Mouse (Mus musculus): ENCODE measurements around the gene Scly. TPM values are rescaled to one million over a fixed set of nuclear protein-coding genes. Genes with fewer than 3 reads are reported as not detected.

Gene Scly
- polyA plus RNA-seq, 1 experiment from 2014 or later: 18.2 TPM

- H3K4me3 ChIP-seq (replicated peaks; ENCODE audit: low read length): peak within 1 kb of the TSS; percentile 56
- peak within 1 kb of the TSS; percentile 78 for H3K9ac ChIP-seq (ENCODE audit: low read length)
- WGBS: 1% methylated on average over 65 of the region's 68 CpGs
- H3K27me3 ChIP-seq (ENCODE audit: control insufficient read depth, insufficient read depth, low read length): no peaks in the 10 kb centered on the region
- H3K27ac ChIP-seq (ENCODE audit: low read length): peak within 1 kb of the TSS; percentile 60
- peak; percentile 75 for ATAC-seq (ENCODE audit: insufficient read depth, low FRiP score)
- H3K36me3 ChIP-seq (ENCODE audit: control insufficient read depth, insufficient read depth, low read length): 0 out of 2 replicates have a peak, but pooled peaks cover 4% of the 10 kb centered on the region
- H3K4me1 ChIP-seq (ENCODE audit: control insufficient read depth, insufficient read depth, low read length): peaks cover 4% of the 10 kb centered on the region; the same call in 1 of the 2 replicates
- H3K9me3 ChIP-seq (replicated peaks; ENCODE audit: control insufficient read depth, low read length): no peaks in the 10 kb centered on the region
- peak within 1 kb of the TSS; percentile 99 for H3K4me2 ChIP-seq (ENCODE audit: low read depth, low read length)
Measured at GRCm38 (mm10) chr1:91366215-91367108, 68.3 kb downstream of the Scly start, which contains the start of gene Erfe. TSS of gene Erfe (plus strand) at chr1:91366430.

GRCm38 (mm10) chr1:91367295-91367694 lies 69.2 kb downstream of the Scly start:
- Histone ChIP-seq H3K9ac (ENCODE audit: low read length) (no peak overlapping the region), H3K4me3 (replicated peaks; ENCODE audit: low read length) (no peak overlapping the region), H3K4me2 (ENCODE audit: low read depth, low read length) (peak overlapping the region; percentile 99)

GRCm38 (mm10) chr1:91369408-91369807 lies 71.3 kb downstream of the Scly start:
- no peaks in the 10 kb centered on the region for H3K27me3 ChIP-seq (ENCODE audit: control insufficient read depth, insufficient read depth, low read length)
- H3K9ac ChIP-seq (ENCODE audit: low read length): no peak overlapping the region
- peaks cover 4% of the 10 kb centered on the region; the same call in 1 of the 2 replicates for H3K4me1 ChIP-seq (ENCODE audit: control insufficient read depth, insufficient read depth, low read length)
- no peak overlapping the region for H3K4me3 ChIP-seq (replicated peaks; ENCODE audit: low read length)
- 47% methylated on average over 4 of the region's 4 CpGs for WGBS
- no peak overlapping the region for H3K27ac ChIP-seq (ENCODE audit: low read length)
- H3K36me3 ChIP-seq (ENCODE audit: control insufficient read depth, insufficient read depth, low read length): peaks cover 4% of the 10 kb centered on the region; the same call in 1 of the 2 replicates
- no peak overlapping the region for H3K4me2 ChIP-seq (ENCODE audit: low read depth, low read length)
- no peak for ATAC-seq (ENCODE audit: insufficient read depth, low FRiP score)
- no peaks in the 10 kb centered on the region for H3K9me3 ChIP-seq (replicated peaks; ENCODE audit: control insufficient read depth, low read length)

More at GRCm38 (mm10) chr1:91367295-91367694, 69.2 kb downstream of the Scly start:
- Histone ChIP-seq H3K27me3 (ENCODE audit: control insufficient read depth, insufficient read depth, low read length) (no peaks in the 10 kb centered on the region), H3K9me3 (replicated peaks; ENCODE audit: control insufficient read depth, low read length) (no peaks in the 10 kb centered on the region), H3K27ac (ENCODE audit: low read length) (no peak overlapping the region), H3K36me3 (ENCODE audit: control insufficient read depth, insufficient read depth, low read length) (peaks cover 4% of the 10 kb centered on the region; the same call in 1 of the 2 replicates), H3K4me1 (ENCODE audit: control insufficient read depth, insufficient read depth, low read length) (peaks cover 4% of the 10 kb centered on the region; the same call in 1 of the 2 replicates)
- WGBS: 96% methylated on average over 3 of the region's 3 CpGs
- ATAC-seq (ENCODE audit: insufficient read depth, low FRiP score): no peak

- Histone ChIP-seq H3K4me1 (ENCODE audit: control insufficient read depth, insufficient read depth, low read length) (peaks cover 4% of the 10 kb centered on the region; the same call in 1 of the 2 replicates), H3K27me3 (ENCODE audit: control insufficient read depth, insufficient read depth, low read length) (no peaks in the 10 kb centered on the region), H3K36me3 (ENCODE audit: control insufficient read depth, insufficient read depth, low read length) (peaks cover 9% of the 10 kb centered on the region; the same call in 1 of the 2 replicates), H3K4me2 (ENCODE audit: low read depth, low read length) (no peak overlapping the region), H3K9ac (ENCODE audit: low read length) (no peak overlapping the region), H3K4me3 (replicated peaks; ENCODE audit: low read length) (no peak overlapping the region), H3K27ac (ENCODE audit: low read length) (no peak overlapping the region), H3K9me3 (replicated peaks; ENCODE audit: control insufficient read depth, low read length) (no peaks in the 10 kb centered on the region)
- 80% methylated on average over 23 of the region's 23 CpGs for WGBS
- ATAC-seq (ENCODE audit: insufficient read depth, low FRiP score): no peak
Measured at GRCm38 (mm10) chr1:91370055-91370454, 71.9 kb downstream of the Scly start.

Other genes starting within 250 kb of the Scly start
- gene Rbm44, start 153.2 kb upstream of the Scly start, polyA plus RNA-seq (2015; fragmentation: Nextera tagmentation; extraction: Ambion mirVana): 0.35 and 0.45 TPM in 2 replicates
- gene Ramp1, start 118.5 kb upstream of the Scly start, polyA plus RNA-seq (2015; fragmentation: Nextera tagmentation; extraction: Ambion mirVana): 6.6 and 8.6 TPM in 2 replicates
- 66.6 and 69.3 TPM in 2 replicates for gene Ube2f, start 48.0 kb upstream of the Scly start, polyA plus RNA-seq (2015; fragmentation: Nextera tagmentation; extraction: Ambion mirVana)
- 0.03 TPM in 1 of 2 replicates, not detected in the other for gene Espnl, start 23.7 kb downstream of the Scly start, polyA plus RNA-seq (2015; fragmentation: Nextera tagmentation; extraction: Ambion mirVana)
- 0.37 and 2.6 TPM in 2 replicates for gene Klhl30, start 52.7 kb downstream of the Scly start, polyA plus RNA-seq (2015; fragmentation: Nextera tagmentation; extraction: Ambion mirVana)
- gene Erfe, start 68.1 kb downstream of the Scly start, polyA plus RNA-seq (2015; fragmentation: Nextera tagmentation; extraction: Ambion mirVana): 2.1 and 3.6 TPM in 2 replicates
- gene Ilkap, start 100.5 kb downstream of the Scly start, polyA plus RNA-seq (2015; fragmentation: Nextera tagmentation; extraction: Ambion mirVana): 113 and 115 TPM in 2 replicates
- gene Hes6, start 115.7 kb downstream of the Scly start, polyA plus RNA-seq (2015; fragmentation: Nextera tagmentation; extraction: Ambion mirVana): 58.6 and 67.2 TPM in 2 replicates
- 7.7 and 8.9 TPM in 2 replicates for gene Per2, start 161.0 kb downstream of the Scly start, polyA plus RNA-seq (2015; fragmentation: Nextera tagmentation; extraction: Ambion mirVana)
- 7.3 and 7.9 TPM in 2 replicates for gene Traf3ip1, start 196.3 kb downstream of the Scly start, polyA plus RNA-seq (2015; fragmentation: Nextera tagmentation; extraction: Ambion mirVana)
- gene Asb1, start 242.2 kb downstream of the Scly start, polyA plus RNA-seq (2015; fragmentation: Nextera tagmentation; extraction: Ambion mirVana): 3.8 and 5.2 TPM in 2 replicates

All from stomach, embryonic 16.5 days (tissue).